In the genomic region with DNA sequence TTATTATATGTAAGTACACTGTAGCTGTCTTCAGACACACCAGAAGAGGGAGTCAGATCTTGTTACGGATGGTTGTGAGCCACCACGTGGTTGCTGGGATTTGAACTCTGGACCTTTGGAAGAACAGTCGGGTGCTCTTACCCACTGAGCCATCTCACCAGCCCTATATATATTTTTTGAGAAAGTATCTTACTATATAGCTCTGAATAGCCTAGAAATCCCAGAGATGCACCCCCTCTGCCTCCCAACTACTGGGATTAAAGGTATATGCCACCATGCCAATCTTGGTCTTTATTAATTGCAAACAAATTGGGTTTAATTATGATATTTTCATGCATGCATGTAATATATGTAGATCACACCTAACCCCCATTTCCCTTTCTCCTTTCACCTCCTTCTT, we compare ENCODE assay signal across 1 mouse cellular context. TPM values are rescaled to one million over a fixed set of nuclear protein-coding genes. Genes with fewer than 3 reads are reported as not detected.
"Had no signal": no experiment of that assay in that cellular context is flagged by ENCODE, and none has a peak within 500 bp of the region (broad histone marks: within the 10 kb centered on the region; RNA-seq: fewer than 3 reads in every experiment).

No protein-coding gene starts in this region.

RNA-seq across cellular contexts. Expression of a gene that starts 22.0 kb away (rescaled TPM):
- polyA plus RNA-seq: erythroblast, embryonic 14.5 days had no signal
